Mouse (Mus musculus) olfactory bulb, adult 2 months (tissue): ENCODE results near the gene Dkkl1.

Experiments used
- CTCF ChIP-seq: fragments of 200-500 bp; IDR thresholded peaks from 2 replicates; pipeline ENCODE4 v1.5.1; 2012; ENCODE audit warnings: low read depth, mild to moderate bottlenecking, low read length, moderate library complexity; ENCODE audit not compliant: insufficient read depth
- POLR2A ChIP-seq: fragments of 200-500 bp; IDR thresholded peaks from 2 replicates; pipeline ENCODE4 v1.6.1; 2012; ENCODE audit warnings: mild to moderate bottlenecking, low read depth, low read length, moderate library complexity; ENCODE audit not compliant: insufficient read depth

GRCm38 (mm10) chr7:45161612-45162473 is 50.1 kb downstream of the Dkkl1 start:
- peak; percentile 88 for TF ChIP-seq CTCF
- TF ChIP-seq POLR2A, result 0 out of 2 replicates have a peak, but pooled peaks have one; percentile 13
